Mouse (Mus musculus): ENCODE data around the gene Apaf1.

Apaf1 gene

DNA sequence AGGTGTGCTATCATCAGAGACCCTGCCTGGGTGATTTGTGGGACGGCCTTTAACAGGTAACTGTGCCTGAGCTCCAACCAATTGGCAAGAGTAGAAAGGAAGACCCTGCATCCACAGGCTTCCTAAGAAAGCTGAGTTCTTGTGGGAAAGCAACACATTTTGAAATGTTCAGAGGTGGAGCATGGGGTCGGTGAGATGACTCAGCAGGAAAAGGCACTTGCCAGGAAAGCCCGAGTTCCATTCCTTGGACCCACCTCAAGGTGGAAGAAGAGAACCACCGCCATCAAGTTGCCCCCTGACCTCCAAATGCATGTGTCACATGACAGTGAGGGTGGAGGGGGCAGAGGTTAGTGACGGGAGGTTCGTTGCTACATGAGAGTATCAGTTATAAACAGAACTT lies 108.1 kb downstream of the Apaf1 start:
- no peak for DNase-seq (ENCODE audit: low read depth)

DNA sequence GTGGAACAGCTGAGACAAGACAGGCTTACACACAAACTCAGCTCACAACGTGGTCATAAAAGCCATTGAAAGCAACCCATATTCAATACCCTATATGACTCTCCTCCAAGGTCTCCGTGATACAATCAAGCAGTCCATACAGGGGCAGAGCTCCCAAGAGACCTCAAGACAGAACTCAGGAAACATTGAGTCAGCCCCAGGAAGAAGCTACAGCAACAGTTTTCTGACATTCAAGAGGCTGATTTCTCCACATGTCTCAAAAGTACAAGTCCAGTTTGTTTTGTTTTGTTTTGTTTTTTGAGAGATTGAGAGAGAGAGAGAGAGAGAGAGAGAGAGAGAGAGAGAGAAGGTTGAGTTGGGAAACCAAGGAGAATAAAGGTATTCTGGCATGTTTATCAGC lies 108.5 kb downstream of the Apaf1 start:
- no peak for DNase-seq (ENCODE audit: low read depth)

DNA sequence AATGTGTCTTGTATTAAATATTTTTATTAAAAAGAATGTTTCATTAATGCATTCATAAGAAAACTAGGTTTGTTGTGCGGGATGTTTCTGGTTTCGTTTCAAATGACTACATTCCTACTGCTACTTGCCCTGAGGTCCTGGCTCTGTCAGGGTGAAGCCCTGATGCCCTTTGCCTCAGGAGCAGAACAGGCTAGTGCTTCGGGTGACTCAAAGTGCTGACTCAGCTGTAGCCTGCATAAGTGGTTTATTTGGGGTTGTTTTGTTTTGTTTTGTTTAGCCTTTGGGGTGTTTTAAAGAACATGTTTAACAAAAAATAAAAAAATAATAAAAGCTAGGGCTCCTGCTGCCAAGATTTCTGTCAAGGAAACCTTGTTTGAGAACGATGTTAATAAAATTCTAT lies 112.0 kb downstream of the Apaf1 start:
- DNase-seq (ENCODE audit: low read depth) = no peak

DNA sequence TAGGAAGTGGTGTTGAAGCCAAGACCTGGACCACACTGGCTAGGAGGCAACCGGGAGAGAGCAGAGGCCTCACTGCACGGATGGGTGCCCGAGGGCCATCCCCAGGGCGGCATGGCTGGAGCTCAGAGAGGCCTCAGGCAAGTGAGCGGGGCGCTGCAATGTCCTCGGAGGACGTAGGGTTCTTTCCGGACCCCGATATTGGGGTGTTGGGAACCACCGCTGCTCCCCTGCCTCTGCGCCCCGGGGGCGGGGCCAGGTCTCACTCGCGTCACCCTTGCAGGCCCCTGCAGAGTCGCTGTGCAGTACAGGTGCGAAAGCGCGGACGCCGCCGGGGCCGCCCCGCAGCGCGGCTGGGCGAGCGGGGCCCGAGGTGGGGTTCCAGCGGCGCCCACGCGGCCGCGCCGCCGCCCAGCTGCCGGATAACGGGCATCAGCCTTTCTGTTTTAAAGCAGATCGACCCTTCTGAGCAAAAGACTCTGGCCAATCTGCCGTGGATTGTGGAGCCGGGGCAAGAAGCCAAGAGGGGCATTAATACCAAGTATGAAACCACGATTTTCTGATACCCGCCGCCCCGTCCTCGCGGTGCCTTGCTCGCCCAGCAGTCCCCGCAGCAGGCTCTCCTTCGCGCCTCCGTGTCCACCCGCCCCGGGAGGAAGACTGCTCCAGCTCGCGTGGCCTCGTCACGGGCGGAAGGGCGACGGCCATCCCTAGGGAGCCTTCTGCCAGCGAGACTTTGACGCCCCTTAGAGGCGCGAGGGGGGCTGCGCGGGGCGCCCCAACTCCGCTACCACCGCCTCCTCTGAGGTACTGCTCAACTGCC lies 113.0 kb downstream of the Apaf1 start:
- no peak for DNase-seq (ENCODE audit: low read depth)

DNA sequence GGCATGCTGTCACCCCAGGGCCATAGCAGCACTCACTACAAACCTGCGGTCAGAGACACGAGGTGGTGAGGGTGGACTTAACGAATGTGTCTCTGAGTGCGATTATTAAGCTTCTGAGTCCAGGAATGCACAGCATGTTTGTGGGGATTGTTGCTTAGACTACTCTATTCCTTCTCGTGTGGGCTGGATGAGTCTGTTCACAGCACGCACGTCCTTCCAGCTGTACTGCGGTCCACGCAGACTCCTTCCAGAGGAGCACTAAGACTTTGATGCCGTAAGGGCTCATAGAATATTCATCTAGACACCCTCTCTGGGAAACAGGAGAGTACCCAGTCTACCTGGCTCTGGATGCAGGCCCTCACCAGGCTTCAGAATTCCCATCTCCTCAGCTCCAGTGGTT lies 114.3 kb downstream of the Apaf1 start:
- DNase-seq (ENCODE audit: low read depth) = no peak

DNA sequence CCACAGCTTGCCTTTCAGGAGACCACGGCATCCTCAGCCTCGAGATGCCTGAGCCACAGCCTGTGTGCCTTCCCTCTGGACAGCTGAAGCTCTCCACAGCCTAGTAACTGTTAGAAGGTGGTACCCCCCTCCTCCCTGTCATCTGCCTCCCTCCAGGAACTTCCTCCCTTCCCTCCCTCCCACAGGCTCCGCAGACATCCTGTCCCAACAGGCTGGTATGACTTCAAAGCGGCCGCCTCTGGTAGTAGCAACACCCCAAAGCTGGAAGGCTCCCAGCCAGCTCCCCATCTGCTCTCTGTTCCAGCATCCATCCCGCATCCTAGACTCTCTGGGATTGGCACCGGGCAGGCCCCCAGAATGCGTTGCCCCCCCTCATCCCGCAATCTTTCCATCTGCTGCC lies 115.7 kb downstream of the Apaf1 start:
- no peak for DNase-seq (ENCODE audit: low read depth)

DNA sequence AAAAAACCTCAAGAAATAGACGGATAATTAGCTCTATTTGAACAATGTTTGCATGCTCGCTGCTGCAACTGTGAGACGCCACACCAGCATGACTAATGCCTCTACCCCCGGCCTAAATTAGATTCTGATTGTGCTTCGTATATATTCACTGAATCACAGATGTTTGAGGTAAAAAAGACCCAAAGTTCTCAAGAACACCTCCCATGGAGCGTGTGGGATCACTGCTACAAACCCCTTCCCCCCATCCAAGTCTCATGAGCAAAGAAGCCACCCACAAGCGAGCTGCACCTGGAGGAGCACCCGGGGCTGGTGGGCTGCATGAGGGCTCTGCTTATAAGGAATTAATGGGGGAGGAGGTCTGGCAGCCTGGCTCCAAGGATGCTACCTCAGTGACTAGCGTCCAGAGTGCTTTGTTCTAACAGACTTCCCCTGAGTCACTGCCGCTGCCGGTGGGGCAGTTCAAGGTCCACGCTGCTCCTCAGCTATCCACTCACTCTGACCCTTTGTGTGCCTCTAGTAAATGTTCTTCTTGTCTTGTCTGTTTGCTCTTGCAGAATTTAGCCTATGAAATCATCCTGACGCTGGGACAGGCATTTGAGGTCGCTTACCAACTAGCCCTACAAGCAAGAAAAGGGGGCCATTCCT lies 116.8 kb downstream of the Apaf1 start:
- no peak for DNase-seq (ENCODE audit: low read depth)

DNA sequence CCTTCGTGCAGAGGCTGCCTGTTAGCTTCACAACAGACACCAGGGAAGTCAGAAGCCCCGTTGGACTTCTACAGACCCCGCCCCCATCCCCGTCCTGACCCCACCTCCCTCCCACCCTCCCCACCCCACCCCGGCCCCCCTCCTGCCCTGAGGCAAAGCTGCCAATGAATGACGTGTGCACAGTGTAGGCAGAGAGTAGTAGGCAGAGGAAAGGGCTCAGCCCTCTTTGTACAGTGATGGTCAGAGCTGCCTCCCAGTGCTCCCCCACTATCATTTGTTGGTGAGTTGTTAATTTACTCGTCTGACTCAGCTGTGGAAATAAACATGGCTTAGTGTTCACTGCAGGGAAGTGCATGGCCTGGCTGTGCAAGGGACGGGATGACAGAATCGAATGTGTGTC lies 118.1 kb downstream of the Apaf1 start:
- DNase-seq (ENCODE audit: low read depth) = no peak

DNA sequence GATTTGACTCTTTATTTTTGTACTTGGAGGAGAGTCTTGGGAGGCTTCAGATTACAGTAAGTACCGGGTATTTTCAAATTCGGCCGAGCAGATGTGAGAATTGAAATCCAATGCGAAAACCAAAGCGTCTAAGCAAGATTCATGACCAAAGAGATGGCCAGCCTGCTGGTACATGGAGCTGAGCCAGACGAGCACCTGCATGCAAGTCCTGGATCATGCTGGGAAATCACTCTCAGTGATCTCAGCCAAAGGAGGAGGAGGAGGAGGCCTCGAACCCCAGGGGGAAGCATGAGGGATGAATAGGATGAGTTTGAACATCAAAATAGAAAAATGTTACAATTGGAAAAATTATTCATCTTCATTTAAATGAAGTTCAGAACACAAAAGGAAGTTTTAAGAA lies 122.2 kb downstream of the Apaf1 start:
- no peak for DNase-seq (ENCODE audit: low read depth)

DNA sequence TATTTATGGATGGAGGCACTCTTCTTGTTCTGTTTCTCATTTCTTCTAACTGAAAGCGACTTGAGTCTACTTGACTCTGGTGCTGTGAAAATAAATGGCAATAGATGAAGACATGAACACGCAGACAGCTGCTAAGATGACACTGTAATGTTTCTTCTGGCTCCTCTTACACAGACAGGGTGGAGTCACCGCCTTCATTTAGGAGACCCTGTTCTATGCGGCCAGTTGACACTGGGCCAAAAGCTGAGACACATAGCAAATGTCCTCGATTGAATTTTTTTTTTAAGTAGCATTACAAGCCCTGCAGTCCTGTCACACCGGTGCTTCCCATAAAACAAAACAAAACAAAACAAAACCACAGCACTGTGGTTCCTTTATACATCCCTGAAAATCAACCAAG lies 128.7 kb downstream of the Apaf1 start:
- no peak for DNase-seq (ENCODE audit: low read depth)

DNA sequence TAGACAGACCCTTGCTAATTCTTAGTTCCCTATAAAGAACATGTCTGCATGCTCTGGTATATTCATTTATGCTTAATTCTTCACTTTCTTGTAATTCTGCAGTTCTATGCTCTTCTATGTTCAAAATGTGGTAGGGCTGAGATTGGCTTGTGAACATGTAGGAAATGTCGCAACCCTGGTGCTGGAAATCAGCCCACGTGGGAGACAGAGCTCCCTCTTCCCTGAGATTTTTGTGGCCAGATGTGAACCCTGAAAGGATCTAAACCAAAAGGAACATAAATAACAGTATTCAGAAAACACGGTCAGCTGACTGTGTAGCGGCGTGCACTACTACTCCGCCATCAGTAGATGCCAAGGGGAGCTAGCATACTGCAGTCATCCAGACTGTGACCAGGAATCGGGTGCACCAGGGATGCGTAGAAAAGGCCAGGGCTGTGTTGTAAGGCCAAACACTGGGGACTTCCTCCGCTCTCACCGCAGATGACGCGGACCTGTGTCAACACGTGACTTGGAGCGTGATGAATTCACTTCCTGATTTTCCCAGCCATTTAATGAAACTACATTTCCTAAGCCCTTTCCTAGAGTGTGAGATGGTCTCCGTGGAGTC lies 129.4 kb downstream of the Apaf1 start:
- no peak for DNase-seq (ENCODE audit: low read depth)

DNA sequence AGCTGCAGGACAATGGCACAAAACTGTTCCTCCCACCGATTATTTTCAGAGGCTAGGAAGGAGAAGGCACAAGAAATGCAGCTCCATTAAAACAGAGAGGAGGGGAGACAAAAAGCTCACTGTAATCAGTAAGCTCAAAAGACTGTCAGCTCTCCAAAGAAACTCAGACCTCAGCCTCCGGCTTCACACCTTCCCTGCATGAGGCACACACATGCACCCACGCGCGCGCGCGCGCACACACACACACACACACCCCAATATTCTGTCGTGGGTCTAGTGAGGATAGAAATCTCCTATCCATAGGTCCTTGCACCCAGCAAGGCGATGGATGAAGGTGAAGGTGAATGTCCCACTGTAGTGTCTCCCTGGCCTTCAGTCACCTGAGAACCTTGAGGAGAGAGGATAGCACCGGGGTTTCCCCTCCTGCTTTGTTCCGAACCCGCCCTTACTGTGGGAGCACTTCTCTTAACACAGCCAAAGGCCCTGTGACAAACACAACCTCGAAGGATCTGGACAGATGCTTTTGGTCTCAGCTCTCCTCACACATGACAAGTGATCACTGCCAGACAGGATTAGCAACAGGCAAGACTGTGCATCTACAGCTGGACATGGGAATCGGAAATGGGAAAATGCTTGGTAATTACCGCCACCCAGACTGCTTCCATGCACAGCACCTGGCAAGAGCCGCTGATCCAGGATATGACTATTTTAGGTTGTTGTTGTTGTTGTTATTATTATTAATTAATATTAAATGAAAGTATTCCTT lies 134.8 kb downstream of the Apaf1 start:
- DNase-seq (ENCODE audit: low read depth) = no peak

DNA sequence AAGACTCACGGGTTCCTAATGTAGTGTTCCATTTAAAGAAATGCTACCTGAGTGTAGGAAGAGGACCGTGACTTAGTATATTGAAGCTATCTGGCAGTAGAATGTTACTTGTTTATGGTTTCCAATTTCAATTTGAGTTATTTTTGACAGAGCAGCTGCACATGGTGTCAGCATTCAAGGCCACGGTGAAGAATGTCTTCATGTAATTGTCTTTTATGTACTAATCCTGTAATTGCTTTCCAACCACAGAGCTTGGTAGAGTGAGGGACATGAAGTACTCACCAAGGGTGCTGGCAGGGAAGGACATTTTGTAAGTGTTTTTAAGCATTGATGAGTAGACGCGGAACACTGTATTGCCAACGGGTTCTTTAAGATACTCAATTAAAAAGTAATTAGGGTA lies 135.5 kb downstream of the Apaf1 start:
- DNase-seq (ENCODE audit: low read depth) = no peak

DNA sequence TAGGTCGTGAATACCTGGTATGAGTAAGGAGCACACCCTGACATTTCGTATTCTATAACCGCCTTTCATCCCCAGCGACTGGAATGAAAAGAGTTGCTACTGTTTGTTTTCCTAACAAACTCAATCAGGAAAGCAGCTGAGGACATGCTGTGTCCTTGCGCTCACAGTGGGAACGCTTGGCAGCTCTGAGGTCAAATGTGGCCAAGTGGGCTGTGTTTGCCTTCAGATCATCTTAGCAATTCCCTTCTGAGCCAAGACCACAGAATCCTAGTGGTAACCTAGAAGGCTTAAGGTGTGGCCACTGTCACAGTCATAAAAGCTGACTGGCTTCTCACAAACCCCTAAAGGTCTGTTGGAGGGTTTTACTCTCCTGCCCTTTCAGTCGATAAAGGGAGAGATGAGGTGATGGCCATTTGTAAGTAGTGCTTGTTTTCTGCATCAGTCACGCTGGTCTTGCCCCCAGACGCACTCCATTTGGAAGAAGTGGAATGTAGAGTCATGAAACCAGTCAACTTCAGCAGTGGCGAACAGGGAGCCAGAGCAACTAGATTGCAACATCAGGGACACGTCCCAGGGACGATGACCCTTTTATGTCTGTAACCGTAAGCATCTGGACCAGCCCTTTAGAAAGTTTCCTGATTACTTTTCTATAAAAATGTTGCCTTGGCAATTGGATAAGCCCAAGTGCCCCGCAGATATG lies 140.4 kb downstream of the Apaf1 start:
- DNase-seq (ENCODE audit: low read depth) = no peak

DNA sequence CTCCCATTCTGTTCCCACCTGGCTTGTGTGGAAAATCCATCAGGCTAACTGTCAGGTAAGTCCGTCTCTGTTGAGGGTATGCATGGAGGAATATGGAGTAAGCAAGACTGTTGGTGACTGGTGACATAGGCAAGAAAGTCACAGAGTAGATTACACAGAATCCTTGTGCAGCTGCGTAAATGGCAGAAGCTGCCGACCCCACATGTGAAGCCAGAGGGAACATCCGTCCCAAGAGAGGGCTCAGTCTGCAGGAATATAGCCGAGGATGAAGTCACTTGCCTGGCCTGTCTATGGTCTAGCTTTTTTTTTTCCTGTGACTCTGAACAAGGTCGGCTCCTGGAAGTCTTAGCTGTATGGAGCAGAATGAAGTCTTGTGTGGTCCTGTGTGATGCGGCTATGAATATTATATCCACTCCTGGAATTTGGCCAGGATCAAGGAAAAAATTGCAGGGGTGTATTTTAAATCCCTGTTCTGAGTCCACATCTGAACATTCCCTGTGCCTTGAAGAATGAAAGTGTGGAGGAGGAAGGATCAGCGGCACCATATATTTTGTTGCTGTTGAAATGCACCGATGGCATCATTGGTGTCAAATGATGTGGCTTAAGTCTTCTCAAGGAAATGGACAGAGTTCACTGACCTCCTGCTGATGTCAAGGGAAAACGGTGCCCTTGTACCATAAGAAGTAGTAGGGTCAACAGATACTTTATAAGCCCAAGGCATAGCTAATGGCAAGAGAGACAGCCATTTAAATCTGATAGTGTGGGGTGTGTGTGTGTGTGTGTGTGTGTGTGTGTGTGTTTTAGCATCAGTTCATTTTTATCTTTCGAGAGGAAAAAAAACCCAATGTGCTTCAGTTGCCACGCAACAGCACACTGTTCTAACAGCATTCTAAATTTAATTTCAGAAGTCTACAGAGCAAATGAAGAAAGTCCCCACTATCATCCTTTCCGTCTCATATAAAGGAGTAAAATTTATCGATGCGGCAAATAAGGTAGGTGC lies 141.7 kb downstream of the Apaf1 start:
- no peak for DNase-seq (ENCODE audit: low read depth)

All from fibroblast of lung, adult 2 months (primary cell).